Mouse (Mus musculus) CH12.LX (cell line): Measurements from ENCODE around the gene Rnf10. TPM values are rescaled to one million over a fixed set of nuclear protein-coding genes. Genes with fewer than 3 reads are reported as not detected.

Experiments used
- DNase-seq: peaks from one replicate; pipeline ENCODE4 v3.0.0-alpha.2; 2013; ENCODE audit errors: extremely low read depth
- H3K27ac ChIP-seq: 2 replicates; pipeline ENCODE4 v1.5.1; 2012; ENCODE audit warnings: low read depth, mild to moderate bottlenecking, control low read depth, moderate library complexity; ENCODE audit not compliant: insufficient read depth
- H3K27me3 ChIP-seq: replicated peaks from 2 replicates; pipeline ENCODE3; 2012; ENCODE audit warnings: inconsistent platforms
- H3K36me3 ChIP-seq, 2 experiments: replicated peaks in 1 of 2; 2 replicates each; pipeline versions ENCODE3 to v1.6.1; 2012; ENCODE audit warnings: inconsistent platforms in 1 of 2, low read length in 1 of 2, mild to moderate bottlenecking in 1 of 2, mixed read lengths in 1 of 2, moderate library complexity in 1 of 2; ENCODE audit not compliant: control insufficient read depth in 1 of 2, insufficient read depth in 1 of 2
- H3K4me1 ChIP-seq, 2 experiments: 2 replicates each; pipeline ENCODE4 v1.6.1; 2012; ENCODE audit warnings: inconsistent platforms in 1 of 2, moderate library complexity in 1 of 2; ENCODE audit not compliant: insufficient read depth in 2 of 2, control insufficient read depth in 1 of 2
- H3K4me2 ChIP-seq: 2 replicates; pipeline ENCODE4 v1.6.1; 2012; ENCODE audit warnings: low read depth, mild to moderate bottlenecking, control low read depth; ENCODE audit not compliant: poor library complexity, insufficient read depth, severe bottlenecking
- H3K4me3 ChIP-seq, 3 experiments: fragments of 150-350 bp in 1 of 3; sonication (generic) in 1 of 3; replicated peaks in 1 of 3; 2 replicates each; pipeline versions ENCODE3 to v1.5.1; 2011 to 2012; ENCODE audit warnings: low read depth in 2 of 3, low read length in 2 of 3, mild to moderate bottlenecking in 2 of 3, moderate library complexity in 2 of 3, control low read depth in 1 of 3, improper control_type of control experiment in 1 of 3, inconsistent platforms in 1 of 3, mixed read lengths in 1 of 3; ENCODE audit not compliant: poor library complexity in 1 of 3
- H3K79me2 ChIP-seq: replicated peaks from 2 replicates; pipeline ENCODE4 v1.6.1; 2012; ENCODE audit warnings: mild to moderate bottlenecking, moderate library complexity; ENCODE audit not compliant: control insufficient read depth, poor library complexity, insufficient read depth, severe bottlenecking; ENCODE audit errors: extremely low read depth
- H3K9ac ChIP-seq: 2 replicates; pipeline ENCODE4 v1.6.1; 2012; ENCODE audit warnings: low read depth, mild to moderate bottlenecking, control low read depth, moderate library complexity; ENCODE audit not compliant: insufficient read depth
- H3K9me3 ChIP-seq: replicated peaks from 2 replicates; pipeline ENCODE3; 2012; ENCODE audit warnings: low read length, inconsistent platforms, mixed read lengths
- BHLHE40 ChIP-seq: IDR thresholded peaks from 2 replicates; pipeline ENCODE4 v1.6.1; 2011; ENCODE audit warnings: mild to moderate bottlenecking, low read depth, low read length, improper control_type of control experiment
- CHD2 ChIP-seq: IDR thresholded peaks from 2 replicates; pipeline ENCODE4 v1.6.1; 2011; ENCODE audit warnings: low read length, improper control_type of control experiment
- CTCF ChIP-seq, 2 experiments: IDR thresholded peaks in 1 of 2; conservative IDR thresholded peaks in 1 of 2; 2 replicates each; pipeline ENCODE4 v1.5.1; 2011 to 2012; ENCODE audit warnings: low read depth in 2 of 2, low read length in 2 of 2, improper control_type of control experiment in 1 of 2, inconsistent platforms in 1 of 2, mild to moderate bottlenecking in 1 of 2, moderate library complexity in 1 of 2
- EP300 ChIP-seq: IDR thresholded peaks from 2 replicates; pipeline ENCODE4 v1.6.1; 2011; ENCODE audit warnings: low read length, improper control_type of control experiment
- GABPA ChIP-seq: IDR thresholded peaks from 2 replicates; pipeline ENCODE4 v1.6.1; 2012; ENCODE audit warnings: low read depth, low read length, improper control_type of control experiment, inconsistent platforms; ENCODE audit not compliant: insufficient replicate concordance
- JUN ChIP-seq: IDR thresholded peaks from 2 replicates; pipeline ENCODE4 v1.6.1; 2011; ENCODE audit warnings: low read depth, mild to moderate bottlenecking, low read length, improper control_type of control experiment, moderate library complexity; ENCODE audit not compliant: insufficient read depth
- KAT2A ChIP-seq: IDR thresholded peaks from 2 replicates; pipeline ENCODE4 v1.6.1; 2012; ENCODE audit warnings: low read length, improper control_type of control experiment, inconsistent platforms; ENCODE audit not compliant: insufficient replicate concordance
- POLR2A ChIP-seq: IDR thresholded peaks from 2 replicates; pipeline ENCODE4 v1.6.1; 2011; ENCODE audit warnings: low read depth, mild to moderate bottlenecking, improper control_type of control experiment, low read length
- SIN3A ChIP-seq: IDR thresholded peaks from 2 replicates; pipeline ENCODE4 v1.6.1; 2012; ENCODE audit warnings: low read length, improper control_type of control experiment, inconsistent platforms
- TCF12 ChIP-seq: IDR thresholded peaks from 2 replicates; pipeline ENCODE4 v1.6.1; 2014; ENCODE audit warnings: low read depth, mild to moderate bottlenecking, inconsistent platforms, low read length, improper control_type of control experiment
- UBTF ChIP-seq: IDR thresholded peaks from 2 replicates; pipeline ENCODE4 v1.6.1; 2012; ENCODE audit warnings: low read depth, mild to moderate bottlenecking, inconsistent platforms, low read length, improper control_type of control experiment, moderate library complexity
- USF1 ChIP-seq: IDR thresholded peaks from 2 replicates; pipeline ENCODE4 v1.6.1; 2014; ENCODE audit warnings: low read depth, mild to moderate bottlenecking, inconsistent platforms, low read length, improper control_type of control experiment
- USF2 ChIP-seq: conservative IDR thresholded peaks from 2 replicates; pipeline ENCODE4 v1.6.1; 2011; ENCODE audit warnings: low read depth, low read length, improper control_type of control experiment
- ZKSCAN1 ChIP-seq: IDR thresholded peaks from 2 replicates; pipeline ENCODE4 v1.6.1; 2012; ENCODE audit warnings: low read depth, inconsistent platforms, low read length, improper control_type of control experiment, borderline replicate concordance
- dilution Hi-C: fragments of 300-500 bp; cut with MboI; formaldehyde crosslinking; loops from 2 replicates; pipeline ENCODE4 v1.14.3; 2020; ENCODE audit warnings: low sequenced_read_pairs; ENCODE audit not compliant: extremely low pct_unique_long_range_greater_than_20kb, extremely low pct_ligation_motif_present
- in situ Hi-C: fragments of 300-500 bp; cut with MboI; formaldehyde crosslinking; loops from 3 replicates; pipeline ENCODE4 v1.14.3; 2019; ENCODE audit warnings: low sequenced_read_pairs, low pct_ligation_motif_present, low pct_unique_long_range_greater_than_20kb, mixed read lengths
- polyA plus RNA-seq: library from polyadenylated mRNA; unstranded; fragments of >175 nt; gene quantifications from 2 replicates; pipeline ENCODE4 v1.2.1, GENCODE M21; 2012; ENCODE audit warnings: low read depth; ENCODE audit not compliant: insufficient read length
- total RNA-seq, 2 experiments: library from RNA; depleted of rRNA; stranded (reverse); fragments of 300-350 nt in 1 of 2; fragments of >200 nt in 1 of 2; gene quantifications; 2 replicates each; pipeline ENCODE4 v1.2.3; 2012 to 2014

Gene Rnf10
- total and polyA plus RNA-seq, 3 experiments, result 38.5 to 187 (median 63.6) TPM

DNA sequence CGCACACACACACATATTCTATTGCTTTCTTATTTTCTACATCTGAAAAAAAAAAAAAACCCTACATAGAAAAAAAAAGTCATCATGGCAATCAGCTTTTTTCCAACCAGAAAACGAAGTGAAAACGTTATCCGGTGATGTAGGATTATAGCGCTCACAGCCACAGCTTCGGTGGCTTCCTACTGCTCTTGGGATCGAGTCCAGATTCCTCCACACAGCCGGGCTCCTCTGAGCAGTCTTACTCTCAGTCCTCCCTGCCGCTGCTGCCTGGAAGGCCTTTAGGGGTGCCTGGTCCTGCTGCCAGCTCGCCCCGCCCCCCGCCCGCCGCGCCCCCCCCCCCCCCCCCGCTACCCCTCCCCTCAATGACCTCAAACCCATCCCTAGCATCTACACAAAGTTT, 64.8 kb downstream of the Rnf10 start:
- dilution Hi-C loops, result no loop called here
- Histone ChIP-seq H3K9me3 (no peaks in the 10 kb centered on the region), H3K4me1 (peaks cover 3 to 4% of the 10 kb centered on the region in 2 experiments; a peak in 1 of 4 replicates), H3K9ac (no peak overlapping the region), H3K27ac (no peak overlapping the region), H3K4me3 (no peak overlapping the region), H3K27me3 (no peaks in the 10 kb centered on the region), H3K36me3 (no peaks in the 10 kb centered on the region), H3K79me2 (no peaks in the 10 kb centered on the region), H3K4me2 (no peak overlapping the region)
- no peak for DNase-seq
- in situ Hi-C loops, result no loop called here
- no peak for TF ChIP-seq GABPA
- no peak for TF ChIP-seq ZKSCAN1
- no peak for TF ChIP-seq BHLHE40
- TF ChIP-seq USF2, result no peak
- TF ChIP-seq JUN, result no peak
- no peak for TF ChIP-seq UBTF
- TF ChIP-seq USF1, result no peak

DNA sequence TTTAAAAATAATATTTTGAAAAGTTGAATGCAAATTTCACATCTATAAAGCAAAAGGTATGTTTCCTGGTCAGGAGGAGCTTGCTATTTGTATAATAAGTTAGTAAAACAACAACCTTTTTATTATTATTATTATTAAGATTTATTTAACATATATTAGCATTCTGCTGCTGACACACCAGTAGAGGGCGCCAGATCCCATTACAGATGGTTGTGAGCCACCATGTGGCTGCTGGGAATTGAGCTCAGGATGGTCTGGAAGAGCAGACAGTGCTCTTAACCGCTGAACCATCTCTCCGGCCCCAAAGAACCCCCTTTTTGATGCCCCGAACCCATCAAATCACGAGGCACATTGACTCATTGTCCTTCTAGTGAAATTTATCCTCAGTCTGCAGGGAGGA, 65.5 kb downstream of the Rnf10 start:
- Histone ChIP-seq H3K4me1 (peaks cover 3 to 4% of the 10 kb centered on the region in 2 experiments; a peak in 1 of 4 replicates), H3K9ac (no peak overlapping the region), H3K79me2 (no peaks in the 10 kb centered on the region), H3K27ac (no peak overlapping the region), H3K27me3 (no peaks in the 10 kb centered on the region), H3K36me3 (no peaks in the 10 kb centered on the region), H3K4me2 (no peak overlapping the region), H3K4me3 (no peak overlapping the region), H3K9me3 (no peaks in the 10 kb centered on the region)
- dilution Hi-C loops (no loop called here), in situ Hi-C loops (no loop called here)
- DNase-seq, result no peak
- TF ChIP-seq CHD2, result no peak
- no peak for TF ChIP-seq TCF12
- peak; percentile 32 to 39; a peak in 3 of 4 replicates for TF ChIP-seq CTCF (conservative IDR thresholded peaks at IDR 0.05 in 1 of 2, IDR thresholded peaks at IDR 0.05 in 1 of 2; ENCODE audit: low read depth in 2 of 2, low read length in 2 of 2)
- TF ChIP-seq JUN, result no peak
- TF ChIP-seq GABPA, result no peak
- TF ChIP-seq SIN3A, result no peak
- no peak for TF ChIP-seq EP300
- no peak for TF ChIP-seq KAT2A
- no peak for TF ChIP-seq POLR2A
